Mouse (Mus musculus) bone marrow macrophage, adult 2 months (primary cell): ENCODE measurements at regions not wholly inside any gene's neighbourhood (a gene's known extent, or its start where the extent isn't known, plus 50 kb on each side); places are given as distances from the start of the nearest gene placed in this dataset.

Experiments used
- CTCF ChIP-seq: IDR thresholded peaks from 2 replicates; pipeline ENCODE4 v1.5.1; 2012; ENCODE audit warnings: low read depth, mild to moderate bottlenecking, low read length, moderate library complexity
- POLR2A ChIP-seq: IDR thresholded peaks from 2 replicates; pipeline ENCODE4 v1.6.1; 2012; ENCODE audit warnings: mild to moderate bottlenecking, low read depth, low read length, borderline replicate concordance

DNA sequence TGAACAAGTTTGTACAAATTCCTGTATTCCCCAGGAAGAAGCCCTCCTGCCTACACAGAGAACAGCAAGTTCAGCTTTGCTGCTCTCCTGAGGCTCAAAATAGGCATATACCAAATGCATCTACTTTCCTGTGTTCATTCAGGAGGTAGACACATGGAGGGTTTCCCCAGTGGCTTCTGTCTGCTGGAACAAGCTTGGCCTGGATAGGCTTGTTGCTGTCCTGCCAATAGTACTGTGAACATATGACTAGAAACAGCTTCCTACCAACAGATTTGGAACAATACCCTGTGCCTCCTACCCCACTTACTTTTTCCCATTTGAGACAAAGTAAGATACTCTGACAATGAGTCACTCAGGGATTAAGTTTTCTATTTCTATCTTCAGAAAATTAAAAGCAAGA lies 93.8 kb upstream of the Wdpcp start:
- TF ChIP-seq CTCF (no peak), POLR2A (no peak)
